Mouse (Mus musculus) granulocyte monocyte progenitor cell, adult 5-6 weeks (primary cell): ENCODE data around the gene Osbpl8. TPM values are rescaled to one million over a fixed set of nuclear protein-coding genes. Genes with fewer than 3 reads are reported as not detected.

Experiments
- total RNA-seq, 2 experiments: library from RNA; stranded (forward) in 1 of 2; stranded (reverse) in 1 of 2; fragments of 200-712, 200-1000 nt in 1 of 2; fragments of >200 nt in 1 of 2; fragmentation: Nextera tagmentation in 1 of 2; gene quantifications; 2 replicates each; pipeline ENCODE4 v1.2.3; 2014 to 2017

Osbpl8 gene
- total RNA-seq, 2 experiments from 2014 or later = 60.6 to 90.3 TPM

Other genes with a start within 250 kb of the Osbpl8 start
- gene Csrp2, start 245.0 kb upstream of the Osbpl8 start, total RNA-seq (2014; fragmentation: Nextera tagmentation) = 38.3 and 53.6 TPM in 2 replicates
- 85.8 and 119 TPM in 2 replicates for gene Csrp2, start 245.0 kb upstream of the Osbpl8 start, total RNA-seq (2017)
- 24.2 and 26.7 TPM in 2 replicates for gene Zdhhc17, start 154.6 kb upstream of the Osbpl8 start, total RNA-seq (2014; fragmentation: Nextera tagmentation)
- gene Zdhhc17, start 154.6 kb upstream of the Osbpl8 start, total RNA-seq (2017) = 15.3 and 22.0 TPM in 2 replicates
- gene Bbs10, start 133.9 kb downstream of the Osbpl8 start, total RNA-seq (2014; fragmentation: Nextera tagmentation) = 1.7 and 2.5 TPM in 2 replicates
- 4.3 and 5.3 TPM in 2 replicates for gene Bbs10, start 133.9 kb downstream of the Osbpl8 start, total RNA-seq (2017)